Mouse (Mus musculus): ENCODE measurements at regions not wholly inside any gene's neighbourhood (a gene's known extent, or its start where the extent isn't known, plus 50 kb on each side); places are given as distances from the start of the nearest gene placed in this dataset.
"Not testable (repeated sequence)": the region's sequence is repeated elsewhere in the genome, so short reads cannot be mapped to it uniquely, and the experiment has no call there.

DNA sequence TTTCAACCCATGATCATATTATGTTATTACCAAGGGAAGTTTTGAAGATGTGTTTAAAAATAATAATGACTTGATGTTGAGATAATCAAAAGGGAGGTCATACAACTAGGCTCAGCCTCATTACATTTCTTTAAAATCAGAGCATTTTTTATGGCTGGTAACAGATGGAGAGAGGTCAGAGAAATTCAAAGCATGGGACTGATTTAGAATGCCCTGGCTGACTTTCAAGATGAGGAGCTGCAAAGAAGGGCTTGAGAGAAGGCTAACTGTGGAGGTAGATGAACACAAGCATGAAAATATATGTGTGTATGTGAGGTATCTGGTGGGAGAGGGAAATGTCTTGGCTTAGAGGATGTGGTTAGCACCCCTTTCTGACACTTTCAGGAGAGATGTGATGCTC, 502.6 kb upstream of the Gdi2 start:
- DNase-seq (ENCODE audit: low spot score) = not testable (repeated sequence)

DNA sequence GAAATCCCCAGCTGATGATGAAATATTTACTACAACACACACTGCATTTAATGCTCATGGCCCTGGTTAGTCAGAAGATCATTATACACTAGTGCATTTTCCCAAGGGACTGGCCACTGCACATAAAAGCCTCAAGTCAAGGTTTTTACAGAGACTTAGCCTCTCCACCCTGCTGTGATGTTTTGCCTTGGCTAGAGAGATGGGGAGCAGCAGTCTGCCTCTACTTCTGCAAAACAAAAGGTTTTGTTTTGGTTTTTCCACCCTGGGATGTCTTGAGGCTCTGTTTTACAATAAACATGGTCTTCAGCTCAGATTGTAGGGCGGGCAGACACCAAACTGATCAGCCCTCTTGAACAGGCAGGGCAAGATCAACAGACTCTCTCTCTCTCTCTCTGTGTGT, 500.9 kb upstream of the Gdi2 start:
- peak; percentile 4 for DNase-seq (ENCODE audit: low spot score)

DNA sequence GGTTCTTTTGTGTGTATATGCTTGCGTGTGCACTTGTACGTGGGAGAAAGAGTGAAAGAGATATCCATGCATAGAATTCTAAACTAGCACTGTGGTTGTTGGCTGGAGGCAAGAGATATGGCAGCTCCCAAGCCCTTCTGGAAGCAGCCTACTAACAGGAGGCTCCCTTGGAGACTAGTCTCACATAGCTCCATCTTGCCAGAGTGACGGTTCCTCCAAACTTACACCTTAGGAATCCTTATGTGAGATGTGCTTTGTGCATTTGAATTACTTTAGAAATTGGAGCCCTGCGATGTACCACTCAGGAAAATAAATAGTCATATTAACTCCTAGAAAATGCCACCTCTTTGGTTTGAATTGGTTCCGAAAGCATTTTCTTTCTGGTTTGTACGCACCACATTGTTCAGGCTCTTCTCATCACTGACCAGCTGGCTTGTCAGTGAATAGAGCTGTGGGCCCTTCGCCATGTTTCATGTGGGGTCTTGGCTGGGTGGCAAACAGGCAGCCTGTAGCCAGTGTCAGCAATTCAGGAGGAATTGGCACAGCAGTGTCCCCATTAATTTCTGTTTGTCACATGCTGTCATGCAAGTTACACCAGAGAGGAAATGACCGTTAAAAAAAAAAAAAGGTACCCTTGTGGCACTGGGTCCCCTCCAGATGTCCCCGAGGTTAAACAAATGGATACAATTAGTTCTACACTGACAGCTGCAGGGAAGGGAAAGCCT, 491.3 kb upstream of the Gdi2 start:
- DNase-seq (ENCODE audit: low spot score) = not testable (repeated sequence)

DNA sequence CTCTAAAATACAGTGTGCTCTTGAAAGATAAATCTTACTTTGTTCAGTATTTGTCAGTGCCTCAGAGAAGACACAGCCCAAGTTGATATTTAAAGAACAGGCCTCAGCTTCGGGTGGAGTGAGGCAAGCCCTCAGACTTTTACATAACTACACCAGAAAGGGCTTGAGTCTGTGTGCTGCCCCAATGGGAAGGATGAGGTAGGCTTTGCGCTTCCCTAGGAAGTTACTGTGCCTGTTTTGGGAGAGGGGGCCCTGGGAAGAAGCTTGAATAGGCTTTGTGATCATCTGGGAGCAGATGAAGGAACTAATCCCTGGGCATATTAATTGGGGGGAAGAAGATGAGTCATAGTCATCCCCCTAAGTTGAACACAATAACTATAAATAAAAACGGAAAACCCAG, 454.4 kb upstream of the Gdi2 start:
- DNase-seq (ENCODE audit: low spot score) = not testable (repeated sequence)

DNA sequence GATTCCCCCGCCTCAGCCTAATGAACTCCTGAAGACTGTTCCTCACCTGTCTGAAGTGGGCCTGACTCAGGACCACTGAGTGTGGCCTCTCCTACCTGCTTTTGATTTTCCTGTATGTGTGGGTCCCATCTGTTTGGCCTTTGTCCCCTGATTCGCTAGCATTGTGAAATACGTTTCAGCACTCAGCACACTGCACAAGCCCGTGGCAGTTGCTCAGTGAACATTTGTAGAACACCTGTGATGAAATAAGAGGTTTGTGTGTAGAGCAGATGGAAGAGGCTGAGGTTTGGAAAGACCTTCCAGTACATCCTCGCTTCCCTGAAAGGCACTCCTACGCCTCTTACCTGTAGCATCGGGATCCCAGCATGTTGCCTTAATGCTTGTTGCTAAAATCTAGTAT, 447.9 kb upstream of the Gdi2 start:
- DNase-seq (ENCODE audit: low spot score) = not testable (repeated sequence)

DNA sequence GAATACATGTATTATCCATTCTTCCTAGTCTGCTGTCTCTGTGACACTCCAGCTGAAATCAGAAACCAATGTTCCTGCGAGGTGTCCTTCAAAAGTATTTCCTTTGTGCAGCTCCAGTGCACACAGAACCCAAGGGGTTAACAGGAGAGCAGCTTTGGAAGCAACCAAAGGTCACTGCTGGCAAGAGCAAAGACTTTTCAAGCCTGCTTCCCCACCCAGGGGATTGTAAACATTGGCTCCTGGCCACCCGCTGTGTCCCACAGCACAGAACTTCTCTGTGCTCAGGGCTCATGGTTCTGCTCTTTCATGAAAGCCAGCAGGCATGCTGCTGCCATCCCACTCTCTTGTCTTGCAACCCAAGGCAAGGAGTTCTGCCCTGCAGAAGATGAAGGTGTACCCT, 431.3 kb upstream of the Gdi2 start:
- DNase-seq (ENCODE audit: low spot score) = not testable (repeated sequence)

DNA sequence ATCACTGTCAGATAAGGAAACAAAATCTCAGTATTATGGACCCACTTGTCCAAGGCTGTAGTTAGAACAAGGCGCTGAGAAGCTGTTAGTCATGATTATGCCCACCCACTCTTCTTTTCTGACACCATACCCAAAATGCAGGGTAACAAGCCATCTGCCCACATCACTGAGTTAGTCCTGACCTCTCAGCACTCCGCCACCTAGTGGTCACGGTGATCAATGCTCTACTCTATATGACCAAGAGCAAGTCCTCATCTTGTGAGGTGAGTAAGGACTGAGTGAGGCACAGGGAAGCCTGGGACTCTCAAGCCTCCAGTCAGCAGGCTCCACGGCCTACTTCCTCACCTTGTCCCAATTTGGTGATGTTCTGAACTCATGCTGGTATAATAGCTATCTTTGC, 409.7 kb upstream of the Gdi2 start:
- DNase-seq (ENCODE audit: low spot score) = not testable (repeated sequence)

DNA sequence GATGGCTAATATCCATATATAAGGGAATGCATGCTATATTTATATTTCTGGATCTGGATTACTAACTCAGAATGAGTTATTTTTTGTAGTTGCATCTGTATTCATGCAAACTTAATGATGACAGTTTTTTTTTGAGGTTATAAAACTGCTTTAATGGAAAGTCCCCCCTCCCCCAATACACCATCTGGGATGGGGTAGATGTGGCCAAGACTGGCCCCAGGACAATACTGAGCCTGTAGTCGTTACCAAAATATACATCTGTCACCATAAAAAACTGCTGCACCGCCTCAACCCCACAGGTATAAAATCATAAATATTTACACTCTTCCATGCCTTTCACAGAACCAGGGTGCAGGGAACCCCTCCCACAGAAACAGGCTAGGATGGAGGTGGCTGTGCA, 400.6 kb upstream of the Gdi2 start:
- not testable (repeated sequence) for DNase-seq (ENCODE audit: low spot score)

DNA sequence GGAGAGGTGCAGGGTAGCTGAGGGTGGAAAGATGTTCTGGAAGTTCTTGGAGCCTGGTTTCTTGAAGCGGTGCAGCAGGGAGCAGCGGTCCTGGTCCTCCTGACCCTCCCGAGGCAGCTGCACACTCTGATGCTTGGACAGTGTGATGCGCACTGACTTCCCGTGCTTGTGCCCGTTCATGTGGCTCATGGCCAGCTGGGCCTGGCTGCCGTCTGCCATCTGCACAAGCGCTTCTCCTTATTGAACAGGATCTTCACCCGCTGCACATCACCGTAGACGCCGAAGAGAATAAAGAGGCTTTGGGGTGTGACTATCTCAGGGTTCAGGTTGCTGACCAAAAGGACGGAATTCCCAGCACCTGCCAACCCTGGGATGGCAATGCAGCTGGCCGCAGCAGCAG, 399.2 kb upstream of the Gdi2 start:
- no peak for DNase-seq (ENCODE audit: low spot score)

DNA sequence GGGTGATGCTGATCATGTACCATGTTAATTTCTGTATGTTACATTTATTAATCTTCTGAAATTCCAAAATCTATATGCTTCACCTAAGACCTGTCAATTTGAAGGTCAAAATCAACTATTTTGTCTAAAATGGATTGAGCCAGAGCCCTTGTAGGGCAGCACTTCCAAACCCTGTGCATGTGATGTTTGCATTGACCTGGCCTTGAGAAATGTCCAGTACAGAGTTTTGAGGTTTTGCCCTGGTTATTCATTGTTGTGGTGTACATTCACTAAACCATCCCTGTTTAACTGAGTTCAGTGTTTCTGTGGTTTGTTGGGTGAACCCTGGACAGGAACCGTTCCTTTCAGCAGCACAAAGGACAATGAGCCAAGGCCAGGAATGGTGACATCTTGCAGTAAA, 392.4 kb upstream of the Gdi2 start:
- DNase-seq (ENCODE audit: low spot score) = not testable (repeated sequence)

Data from layer of hippocampus, adult 11-12 months (tissue).